Mouse (Mus musculus) kidney, adult 2 months (tissue): ENCODE data around the gene Cacna1c.

Experiments
- CTCF ChIP-seq: fragments of 200-500 bp; conservative IDR thresholded peaks from 2 replicates; pipeline ENCODE4 v1.5.1; 2011; ENCODE audit warnings: low read depth, mild to moderate bottlenecking, control low read depth, low read length, moderate library complexity, mixed read lengths; ENCODE audit not compliant: insufficient read depth, insufficient read length
- POLR2A ChIP-seq: fragments of 200-500 bp; IDR thresholded peaks from one replicate; pipeline ENCODE4 v1.6.1; 2011; ENCODE audit warnings: low read depth, low read length, control low read depth

- TF ChIP-seq POLR2A (no peak), CTCF (no peak)
Observed at GRCm38 (mm10) chr6:118866889-118867288, 329.3 kb downstream of the Cacna1c start.
